Mouse (Mus musculus) CH12.LX (cell line): ENCODE measurements around the gene Sf3b1. TPM values are rescaled to one million over a fixed set of nuclear protein-coding genes. Genes with fewer than 3 reads are reported as not detected.
"Not testable (repeated sequence)": the region's sequence is repeated elsewhere in the genome, so short reads cannot be mapped to it uniquely, and the experiment has no call there.

ENCODE experiments used
- DNase-seq: peaks from one replicate; pipeline ENCODE4 v3.0.0-alpha.2; 2013; ENCODE audit errors: extremely low read depth
- H3K27ac ChIP-seq: 2 replicates; pipeline ENCODE4 v1.5.1; 2012; ENCODE audit warnings: low read depth, mild to moderate bottlenecking, control low read depth, moderate library complexity; ENCODE audit not compliant: insufficient read depth
- H3K27me3 ChIP-seq: replicated peaks from 2 replicates; pipeline ENCODE3; 2012; ENCODE audit warnings: inconsistent platforms
- H3K36me3 ChIP-seq, 2 experiments: replicated peaks in 1 of 2; 2 replicates each; pipeline versions ENCODE3 to v1.6.1; 2012; ENCODE audit warnings: inconsistent platforms in 1 of 2, low read length in 1 of 2, mild to moderate bottlenecking in 1 of 2, mixed read lengths in 1 of 2, moderate library complexity in 1 of 2; ENCODE audit not compliant: control insufficient read depth in 1 of 2, insufficient read depth in 1 of 2
- H3K4me1 ChIP-seq, 2 experiments: 2 replicates each; pipeline ENCODE4 v1.6.1; 2012; ENCODE audit warnings: inconsistent platforms in 1 of 2, moderate library complexity in 1 of 2; ENCODE audit not compliant: insufficient read depth in 2 of 2, control insufficient read depth in 1 of 2
- H3K4me2 ChIP-seq: 2 replicates; pipeline ENCODE4 v1.6.1; 2012; ENCODE audit warnings: low read depth, mild to moderate bottlenecking, control low read depth; ENCODE audit not compliant: poor library complexity, insufficient read depth, severe bottlenecking
- H3K4me3 ChIP-seq, 3 experiments: fragments of 150-350 bp in 1 of 3; sonication (generic) in 1 of 3; replicated peaks in 1 of 3; 2 replicates each; pipeline versions ENCODE3 to v1.5.1; 2011 to 2012; ENCODE audit warnings: low read depth in 2 of 3, low read length in 2 of 3, mild to moderate bottlenecking in 2 of 3, moderate library complexity in 2 of 3, control low read depth in 1 of 3, improper control_type of control experiment in 1 of 3, inconsistent platforms in 1 of 3, mixed read lengths in 1 of 3; ENCODE audit not compliant: poor library complexity in 1 of 3
- H3K79me2 ChIP-seq: replicated peaks from 2 replicates; pipeline ENCODE4 v1.6.1; 2012; ENCODE audit warnings: mild to moderate bottlenecking, moderate library complexity; ENCODE audit not compliant: control insufficient read depth, poor library complexity, insufficient read depth, severe bottlenecking; ENCODE audit errors: extremely low read depth
- H3K9ac ChIP-seq: 2 replicates; pipeline ENCODE4 v1.6.1; 2012; ENCODE audit warnings: low read depth, mild to moderate bottlenecking, control low read depth, moderate library complexity; ENCODE audit not compliant: insufficient read depth
- H3K9me3 ChIP-seq: replicated peaks from 2 replicates; pipeline ENCODE3; 2012; ENCODE audit warnings: low read length, inconsistent platforms, mixed read lengths
- CHD1 ChIP-seq: IDR thresholded peaks from 2 replicates; pipeline ENCODE4 v1.6.1; 2012; ENCODE audit warnings: low read depth, low read length, improper control_type of control experiment, inconsistent platforms
- CHD2 ChIP-seq: IDR thresholded peaks from 2 replicates; pipeline ENCODE4 v1.6.1; 2011; ENCODE audit warnings: low read length, improper control_type of control experiment
- CTCF ChIP-seq, 2 experiments: IDR thresholded peaks in 1 of 2; conservative IDR thresholded peaks in 1 of 2; 2 replicates each; pipeline ENCODE4 v1.5.1; 2011 to 2012; ENCODE audit warnings: low read depth in 2 of 2, low read length in 2 of 2, improper control_type of control experiment in 1 of 2, inconsistent platforms in 1 of 2, mild to moderate bottlenecking in 1 of 2, moderate library complexity in 1 of 2
- IRF4 ChIP-seq: IDR thresholded peaks from 2 replicates; pipeline ENCODE4 v1.6.1; 2014; ENCODE audit warnings: low read depth, mild to moderate bottlenecking, inconsistent platforms, low read length, improper control_type of control experiment
- MAZ ChIP-seq: IDR thresholded peaks from 2 replicates; pipeline ENCODE4 v1.6.1; 2012; ENCODE audit warnings: low read depth, mild to moderate bottlenecking, inconsistent platforms, low read length, improper control_type of control experiment, moderate library complexity
- MEF2A ChIP-seq: IDR thresholded peaks from 2 replicates; pipeline ENCODE4 v1.6.1; 2014; ENCODE audit warnings: low read depth, mild to moderate bottlenecking, inconsistent platforms, low read length, improper control_type of control experiment, borderline replicate concordance
- MXI1 ChIP-seq: IDR thresholded peaks from 2 replicates; pipeline ENCODE4 v1.6.1; 2011; ENCODE audit warnings: mild to moderate bottlenecking, low read depth, low read length, improper control_type of control experiment
- MYC ChIP-seq: IDR thresholded peaks from 2 replicates; pipeline ENCODE4 v1.6.1; 2011; ENCODE audit warnings: low read depth, mild to moderate bottlenecking, improper control_type of control experiment, low read length
- NELFE ChIP-seq: IDR thresholded peaks from 2 replicates; pipeline ENCODE4 v1.6.1; 2011; ENCODE audit warnings: low read depth, low read length, improper control_type of control experiment
- POLR2A ChIP-seq: IDR thresholded peaks from 2 replicates; pipeline ENCODE4 v1.6.1; 2011; ENCODE audit warnings: low read depth, mild to moderate bottlenecking, improper control_type of control experiment, low read length
- RAD21 ChIP-seq: IDR thresholded peaks from 2 replicates; pipeline ENCODE4 v1.6.1; 2011; ENCODE audit warnings: low read depth, mild to moderate bottlenecking, low read length, improper control_type of control experiment, moderate library complexity
- SMC3 ChIP-seq: IDR thresholded peaks from 2 replicates; pipeline ENCODE4 v1.6.1; 2011; ENCODE audit warnings: low read depth, low read length, improper control_type of control experiment
- UBTF ChIP-seq: IDR thresholded peaks from 2 replicates; pipeline ENCODE4 v1.6.1; 2012; ENCODE audit warnings: low read depth, mild to moderate bottlenecking, inconsistent platforms, low read length, improper control_type of control experiment, moderate library complexity
- dilution Hi-C: fragments of 300-500 bp; cut with MboI; formaldehyde crosslinking; loops from 2 replicates; pipeline ENCODE4 v1.14.3; 2020; ENCODE audit warnings: low sequenced_read_pairs; ENCODE audit not compliant: extremely low pct_unique_long_range_greater_than_20kb, extremely low pct_ligation_motif_present
- in situ Hi-C: fragments of 300-500 bp; cut with MboI; formaldehyde crosslinking; loops from 3 replicates; pipeline ENCODE4 v1.14.3; 2019; ENCODE audit warnings: low sequenced_read_pairs, low pct_ligation_motif_present, low pct_unique_long_range_greater_than_20kb, mixed read lengths
- polyA plus RNA-seq: library from polyadenylated mRNA; unstranded; fragments of >175 nt; gene quantifications from 2 replicates; pipeline ENCODE4 v1.2.1, GENCODE M21; 2012; ENCODE audit warnings: low read depth; ENCODE audit not compliant: insufficient read length
- total RNA-seq, 2 experiments: library from RNA; depleted of rRNA; stranded (reverse); fragments of 300-350 nt in 1 of 2; fragments of >200 nt in 1 of 2; gene quantifications; 2 replicates each; pipeline ENCODE4 v1.2.3; 2012 to 2014

Sf3b1 gene
- total and polyA plus RNA-seq, 3 experiments = 109 to 186 (median 133) TPM

- H3K79me2 ChIP-seq = peaks cover 23% of the 10 kb centered on the region
- no peak overlapping the region for H3K27ac ChIP-seq
- H3K4me2 ChIP-seq = no peak overlapping the region
- H3K9me3 ChIP-seq = no peaks in the 10 kb centered on the region
- dilution Hi-C loops = no loop called here
- TF ChIP-seq CHD1 (no peak), CTCF (conservative IDR thresholded peaks at IDR 0.05 in 1 of 2, IDR thresholded peaks at IDR 0.05 in 1 of 2; ENCODE audit: low read depth in 2 of 2, low read length in 2 of 2) (no peak), MAZ (no peak), RAD21 (no peak), IRF4 (no peak)
- TF ChIP-seq, all 38 proteins: peak for 0
- Histone ChIP-seq H3K9ac (no peak overlapping the region), H3K36me3 (peaks cover 36 to 85% of the 10 kb centered on the region in 2 experiments), H3K4me3 (no peak overlapping the region), H3K4me1 (no peaks in the 10 kb centered on the region), H3K27me3 (no peaks in the 10 kb centered on the region)
- DNase-seq = no peak
- in situ Hi-C loops = no loop called here
Observed at GRCm38 (mm10) chr1:55012513-55012912, 14.8 kb downstream of the Sf3b1 start.

- H3K27ac ChIP-seq, H3K4me2 ChIP-seq, H3K27me3 ChIP-seq, dilution Hi-C loops, H3K9me3 ChIP-seq, H3K4me3 ChIP-seq, H3K4me1 ChIP-seq, H3K9ac ChIP-seq, in situ Hi-C loops, DNase-seq: not testable (repeated sequence)
- Histone ChIP-seq H3K36me3 (peaks cover 35 to 82% of the 10 kb centered on the region in 2 experiments), H3K79me2 (peaks cover 17% of the 10 kb centered on the region)
Observed at GRCm38 (mm10) chr1:55008313-55008712, 19.0 kb downstream of the Sf3b1 start.

- H3K4me2 ChIP-seq = no peak overlapping the region
- H3K9ac ChIP-seq = no peak overlapping the region
- in situ Hi-C loops (no loop called here), dilution Hi-C loops (no loop called here)
- DNase-seq = no peak
- H3K4me1 ChIP-seq = no peaks in the 10 kb centered on the region
- no peak for TF ChIP-seq MYC
- TF ChIP-seq POLR2A = no peak
- TF ChIP-seq MEF2A = no peak
- no peak for TF ChIP-seq CHD2
- no peak for TF ChIP-seq UBTF
- no peak for TF ChIP-seq MAZ
- TF ChIP-seq NELFE = no peak
- no peak for TF ChIP-seq MXI1
- TF ChIP-seq SMC3 = no peak
- H3K36me3 ChIP-seq = peaks cover 47 to 87% of the 10 kb centered on the region in 2 experiments
- no peak overlapping the region for H3K4me3 ChIP-seq
- H3K79me2 ChIP-seq = peaks cover 5% of the 10 kb centered on the region; the same call in 1 of the 2 replicates
- no peak overlapping the region for H3K27ac ChIP-seq
- no peaks in the 10 kb centered on the region for H3K27me3 ChIP-seq
- H3K9me3 ChIP-seq = no peaks in the 10 kb centered on the region
Observed at GRCm38 (mm10) chr1:54993581-54993980, 33.7 kb downstream of the Sf3b1 start.
